Mouse (Mus musculus): Measurements from ENCODE around the gene Olfr1046. TPM values are rescaled to one million over a fixed set of nuclear protein-coding genes. Genes with fewer than 3 reads are reported as not detected.

The Olfr1046 gene
- polyA plus RNA-seq (2015; fragmentation: Nextera tagmentation; extraction: Ambion mirVana) = not detected in 2 replicates

DNA sequence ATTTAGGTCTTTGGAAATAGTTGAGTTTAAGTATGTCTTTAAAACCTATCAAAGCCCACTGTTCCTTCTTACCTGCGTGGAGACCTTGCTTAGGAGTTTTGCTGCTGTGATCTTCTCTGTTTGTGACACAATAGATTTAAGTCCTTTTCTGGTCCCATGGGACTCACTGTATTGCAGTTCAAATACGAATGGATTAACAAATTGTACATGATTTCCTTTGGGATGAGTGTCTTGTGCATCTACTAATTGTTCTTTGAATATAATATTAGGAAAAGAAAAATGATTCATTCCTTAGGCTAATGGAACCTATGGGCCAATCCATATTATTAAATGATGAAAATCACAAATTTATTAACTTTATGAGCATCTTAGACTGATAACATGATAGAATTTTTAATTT, at the start of gene Olfr1046:
Olfr1046 (minus strand) TSS at position 101 of the 400 bp plus-strand sequence.

DNA sequence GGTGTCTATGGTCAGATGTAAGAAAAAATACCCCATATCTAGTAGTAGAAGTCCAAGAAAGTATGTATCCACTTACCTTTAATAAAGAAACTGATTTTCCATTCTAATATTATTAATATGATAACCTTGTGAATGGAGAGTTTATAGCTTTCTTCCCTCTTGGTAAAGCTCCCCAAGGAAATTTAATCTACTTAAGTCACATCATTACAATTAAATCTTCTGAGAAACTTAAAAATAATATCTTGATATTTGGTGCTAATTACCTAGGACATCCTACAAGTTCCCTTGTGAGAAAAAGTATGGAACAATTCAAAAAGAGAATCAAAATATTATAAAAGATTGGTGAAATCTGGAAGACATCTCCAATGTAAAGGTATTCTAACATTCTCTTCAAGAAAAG, 39.1 kb upstream of the Olfr1046 start, which contains the start of gene Olfr1049:
Olfr1049 (minus strand) TSS at position 101 of the 400 bp plus-strand sequence.

DNA sequence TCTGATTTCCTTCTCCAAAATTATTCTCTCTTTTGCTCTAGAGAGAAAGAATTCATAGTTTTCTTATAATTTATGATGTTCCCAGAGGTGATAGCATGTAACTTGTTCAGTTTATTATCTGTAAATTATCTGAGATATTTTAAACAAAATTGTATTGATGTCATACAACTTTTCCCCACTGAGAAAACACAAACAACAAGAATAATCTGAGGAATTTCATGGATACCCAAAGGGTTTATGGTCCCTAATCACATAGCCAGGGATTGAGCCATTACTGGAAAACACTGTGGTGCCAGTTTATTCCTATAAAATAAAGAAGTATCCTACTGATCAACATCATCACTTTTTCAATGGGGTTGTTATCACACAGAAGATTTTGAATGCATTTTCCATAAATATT, 21.1 kb upstream of the Olfr1046 start, which contains the start of gene Olfr1048:
Olfr1048 (minus strand) TSS at position 101 of the 400 bp plus-strand sequence.

DNA sequence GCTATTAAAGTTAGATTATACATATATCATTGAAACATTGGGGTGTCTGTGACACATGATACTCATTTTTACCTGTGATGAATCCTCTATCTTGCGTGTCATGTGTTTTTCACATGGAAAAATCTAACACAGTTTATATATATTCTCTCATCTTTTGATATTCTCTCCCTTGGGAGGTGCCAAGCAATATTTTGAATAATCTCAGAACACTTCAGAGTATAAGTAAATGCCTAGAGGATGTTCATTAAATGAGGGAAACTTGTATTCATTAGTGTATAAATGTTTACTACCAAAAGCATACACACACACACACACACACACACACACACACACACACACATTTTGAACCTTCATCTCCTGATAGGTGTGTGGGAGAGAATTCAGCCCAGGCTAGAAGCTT, 12.2 kb upstream of the Olfr1046 start, which contains the start of gene Olfr1047:
Olfr1047 (minus strand) TSS at position 101 of the 400 bp plus-strand sequence.

DNA sequence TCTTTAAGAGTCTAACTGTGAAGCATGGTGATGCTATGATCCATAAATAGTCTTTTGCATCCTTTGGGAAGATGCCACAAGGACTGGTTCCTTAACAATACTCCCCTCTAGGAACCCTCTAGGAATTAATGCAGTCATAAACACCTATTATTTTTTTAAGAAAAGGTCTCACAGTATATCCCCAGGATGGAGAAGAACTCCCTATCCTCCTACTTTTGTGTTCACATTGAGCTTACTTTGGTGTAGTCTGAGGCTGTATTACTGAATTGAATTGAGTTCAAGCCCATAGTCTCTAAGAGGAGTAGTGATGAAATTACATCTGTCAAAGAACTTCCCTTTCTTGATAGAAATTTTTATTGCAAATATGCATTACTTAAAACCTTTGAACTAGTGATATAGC, 16.2 kb downstream of the Olfr1046 start, which contains the start of gene Olfr1045:
Olfr1045 (minus strand) TSS at position 101 of the 400 bp plus-strand sequence.

DNA sequence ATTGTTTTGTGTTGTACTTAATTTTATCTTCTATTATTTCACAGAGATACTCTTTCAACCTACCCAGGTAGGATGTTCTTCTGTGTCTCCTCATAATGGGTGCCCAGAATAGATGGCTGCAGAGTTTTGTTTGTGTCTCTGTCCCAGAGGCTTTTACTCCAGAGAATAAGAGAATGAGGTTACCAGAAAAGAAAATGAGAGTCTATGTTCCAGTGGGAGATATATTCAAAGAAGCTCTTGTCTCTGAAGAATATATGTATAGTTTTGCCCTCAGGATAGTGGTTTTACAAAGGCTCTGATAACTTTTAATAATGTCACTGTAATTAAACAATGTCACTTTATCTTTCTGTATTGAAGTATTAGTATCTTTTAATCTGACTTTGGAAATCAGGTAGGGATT, 33.5 kb downstream of the Olfr1046 start, which contains the start of gene Olfr52:
Olfr52 (minus strand) TSS at position 101 of the 400 bp plus-strand sequence.

DNA sequence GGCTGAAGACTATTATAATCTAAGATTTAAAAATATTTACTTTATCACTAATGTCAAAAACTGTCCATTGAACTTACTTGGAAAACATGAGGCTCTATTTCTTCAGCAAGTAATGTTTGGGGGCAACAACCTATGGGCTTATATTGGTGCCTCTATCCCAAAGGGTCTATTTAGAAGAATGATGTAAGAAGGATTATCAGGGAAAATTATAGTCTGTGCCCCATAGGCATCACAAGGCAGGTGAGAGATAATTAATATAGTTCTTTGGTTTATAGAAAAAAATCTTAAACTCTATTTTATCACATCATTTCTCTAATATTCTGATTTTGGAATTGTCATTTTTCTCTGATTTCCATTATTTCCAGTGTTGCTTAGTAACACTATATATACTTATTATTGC, 41.4 kb downstream of the Olfr1046 start, which contains the start of gene Olfr1044:
Olfr1044 (minus strand) TSS at position 101 of the 400 bp plus-strand sequence.

DNA sequence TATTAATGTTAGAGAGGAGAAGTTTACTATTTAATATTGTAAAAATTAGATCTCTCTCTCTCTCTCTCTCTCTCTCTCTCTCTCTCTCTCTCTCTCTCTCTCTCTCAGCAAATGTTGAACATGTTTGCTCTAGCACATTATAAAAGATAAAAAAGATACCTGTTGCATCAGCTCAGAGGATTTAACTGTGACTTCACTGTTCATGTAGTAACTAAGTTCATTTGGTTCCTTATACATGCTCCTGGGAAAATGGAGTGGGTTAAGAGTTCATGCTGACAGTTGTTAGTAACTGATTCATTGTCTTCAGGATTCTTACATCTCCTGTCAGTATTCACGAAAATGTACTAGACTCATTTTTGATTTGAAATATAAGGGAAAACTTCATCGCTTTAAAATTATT, 51.7 kb downstream of the Olfr1046 start, which contains the start of gene Olfr1043:
Olfr1043 (minus strand) TSS at position 101 of the 400 bp plus-strand sequence.

Other genes with a start within 250 kb of the Olfr1046 start
- gene Olfr1029, start 245.4 kb downstream of the Olfr1046 start, polyA plus RNA-seq (2015; fragmentation: Nextera tagmentation; extraction: Ambion mirVana) = not detected in 2 replicates
- not detected in 2 replicates for gene Olfr1030, start 240.0 kb downstream of the Olfr1046 start, polyA plus RNA-seq (2015; fragmentation: Nextera tagmentation; extraction: Ambion mirVana)
- not detected in 2 replicates for gene Olfr1031, start 229.0 kb downstream of the Olfr1046 start, polyA plus RNA-seq (2015; fragmentation: Nextera tagmentation; extraction: Ambion mirVana)
- gene Olfr1032, start 213.8 kb downstream of the Olfr1046 start, polyA plus RNA-seq (2015; fragmentation: Nextera tagmentation; extraction: Ambion mirVana) = not detected in 2 replicates
- gene Olfr1033, start 198.7 kb downstream of the Olfr1046 start, polyA plus RNA-seq (2015; fragmentation: Nextera tagmentation; extraction: Ambion mirVana) = 5.2 and 5.3 TPM in 2 replicates
- 0.05 and 0.07 TPM in 2 replicates for gene Olfr1034, start 173.5 kb downstream of the Olfr1046 start, polyA plus RNA-seq (2015; fragmentation: Nextera tagmentation; extraction: Ambion mirVana)
- gene Olfr1036, start 145.3 kb downstream of the Olfr1046 start, polyA plus RNA-seq (2015; fragmentation: Nextera tagmentation; extraction: Ambion mirVana) = not detected in 2 replicates
- not detected in 2 replicates for gene Olfr1037, start 131.9 kb downstream of the Olfr1046 start, polyA plus RNA-seq (2015; fragmentation: Nextera tagmentation; extraction: Ambion mirVana)
- not detected in 2 replicates for gene Olfr1039, start 83.4 kb downstream of the Olfr1046 start, polyA plus RNA-seq (2015; fragmentation: Nextera tagmentation; extraction: Ambion mirVana)
- gene Olfr1040, start 72.6 kb downstream of the Olfr1046 start, polyA plus RNA-seq (2015; fragmentation: Nextera tagmentation; extraction: Ambion mirVana) = not detected in 2 replicates
- not detected in 2 replicates for gene Olfr1042, start 57.5 kb downstream of the Olfr1046 start, polyA plus RNA-seq (2015; fragmentation: Nextera tagmentation; extraction: Ambion mirVana)
- not detected in 2 replicates for gene Olfr1043, start 51.8 kb downstream of the Olfr1046 start, polyA plus RNA-seq (2015; fragmentation: Nextera tagmentation; extraction: Ambion mirVana)
- gene Olfr1044, start 41.5 kb downstream of the Olfr1046 start, polyA plus RNA-seq (2015; fragmentation: Nextera tagmentation; extraction: Ambion mirVana) = 0.27 TPM in 1 of 2 replicates, not detected in the other
- not detected in 2 replicates for gene Olfr52, start 33.6 kb downstream of the Olfr1046 start, polyA plus RNA-seq (2015; fragmentation: Nextera tagmentation; extraction: Ambion mirVana)
- gene Olfr1045, start 16.3 kb downstream of the Olfr1046 start, polyA plus RNA-seq (2015; fragmentation: Nextera tagmentation; extraction: Ambion mirVana) = not detected in 2 replicates
- not detected in 2 replicates for gene Olfr1047, start 12.1 kb upstream of the Olfr1046 start, polyA plus RNA-seq (2015; fragmentation: Nextera tagmentation; extraction: Ambion mirVana)
- gene Olfr1048, start 21.0 kb upstream of the Olfr1046 start, polyA plus RNA-seq (2015; fragmentation: Nextera tagmentation; extraction: Ambion mirVana) = not detected in 2 replicates
- gene Olfr1049, start 39.0 kb upstream of the Olfr1046 start, polyA plus RNA-seq (2015; fragmentation: Nextera tagmentation; extraction: Ambion mirVana) = not detected in 2 replicates
- gene Olfr1051, start 59.8 kb upstream of the Olfr1046 start, polyA plus RNA-seq (2015; fragmentation: Nextera tagmentation; extraction: Ambion mirVana) = not detected in 2 replicates
- not detected in 2 replicates for gene Olfr1052, start 73.1 kb upstream of the Olfr1046 start, polyA plus RNA-seq (2015; fragmentation: Nextera tagmentation; extraction: Ambion mirVana)
- not detected in 2 replicates for gene Olfr1053, start 96.0 kb upstream of the Olfr1046 start, polyA plus RNA-seq (2015; fragmentation: Nextera tagmentation; extraction: Ambion mirVana)
- not detected in 2 replicates for gene Olfr1054, start 116.1 kb upstream of the Olfr1046 start, polyA plus RNA-seq (2015; fragmentation: Nextera tagmentation; extraction: Ambion mirVana)
- gene Olfr1055, start 131.0 kb upstream of the Olfr1046 start, polyA plus RNA-seq (2015; fragmentation: Nextera tagmentation; extraction: Ambion mirVana) = not detected in 2 replicates
- not detected in 2 replicates for gene Olfr1056, start 143.2 kb upstream of the Olfr1046 start, polyA plus RNA-seq (2015; fragmentation: Nextera tagmentation; extraction: Ambion mirVana)
- gene Olfr1057, start 159.1 kb upstream of the Olfr1046 start, polyA plus RNA-seq (2015; fragmentation: Nextera tagmentation; extraction: Ambion mirVana) = not detected in 2 replicates
- gene Olfr1058, start 169.2 kb upstream of the Olfr1046 start, polyA plus RNA-seq (2015; fragmentation: Nextera tagmentation; extraction: Ambion mirVana) = not detected in 2 replicates
- gene Olfr1061, start 194.7 kb upstream of the Olfr1046 start, polyA plus RNA-seq (2015; fragmentation: Nextera tagmentation; extraction: Ambion mirVana) = not detected in 2 replicates
- not detected in 2 replicates for gene Olfr1062, start 207.4 kb upstream of the Olfr1046 start, polyA plus RNA-seq (2015; fragmentation: Nextera tagmentation; extraction: Ambion mirVana)
- gene Olfr1065, start 231.3 kb upstream of the Olfr1046 start, polyA plus RNA-seq (2015; fragmentation: Nextera tagmentation; extraction: Ambion mirVana) = not detected in 2 replicates
- gene Olfr1066, start 237.0 kb upstream of the Olfr1046 start, polyA plus RNA-seq (2015; fragmentation: Nextera tagmentation; extraction: Ambion mirVana) = not detected in 2 replicates